Mouse (Mus musculus): ENCODE results near the gene Rexo5.

DNA sequence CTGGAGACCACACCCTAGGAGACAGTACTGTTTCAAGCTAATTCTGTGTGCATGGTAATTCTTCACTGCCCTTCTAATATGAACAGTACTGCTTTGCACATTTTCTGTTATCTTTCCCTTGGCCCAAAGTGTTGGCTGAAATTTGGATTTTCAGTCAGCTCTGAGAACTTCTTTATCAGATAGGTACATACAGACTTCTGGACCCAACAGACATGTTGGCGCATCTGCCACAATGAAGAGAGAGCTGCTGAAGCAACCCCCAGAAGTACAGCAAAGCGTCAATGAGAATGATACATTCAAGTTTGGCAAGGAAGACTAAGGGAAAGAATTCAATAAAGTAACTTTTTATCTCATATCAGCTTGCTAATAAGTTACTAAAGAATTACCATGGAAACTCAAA lies 60.6 kb downstream of the Rexo5 start:
- no peak for TF ChIP-seq CTCF (conservative IDR thresholded peaks at IDR 0.05; ENCODE audit: insufficient read depth, insufficient read length, low read depth, low read length)
- no peak for TF ChIP-seq POLR2A (IDR thresholded peaks at IDR 0.05; ENCODE audit: low read depth, low read length)

Data from kidney, adult 2 months (tissue).